Mouse (Mus musculus): ENCODE results near the gene Ankrd11.

Gene Ankrd11

GRCm38 (mm10) chr8:122883671-122884070 lies 158.4 kb downstream of the Ankrd11 start:
- no peak for DNase-seq

DNA sequence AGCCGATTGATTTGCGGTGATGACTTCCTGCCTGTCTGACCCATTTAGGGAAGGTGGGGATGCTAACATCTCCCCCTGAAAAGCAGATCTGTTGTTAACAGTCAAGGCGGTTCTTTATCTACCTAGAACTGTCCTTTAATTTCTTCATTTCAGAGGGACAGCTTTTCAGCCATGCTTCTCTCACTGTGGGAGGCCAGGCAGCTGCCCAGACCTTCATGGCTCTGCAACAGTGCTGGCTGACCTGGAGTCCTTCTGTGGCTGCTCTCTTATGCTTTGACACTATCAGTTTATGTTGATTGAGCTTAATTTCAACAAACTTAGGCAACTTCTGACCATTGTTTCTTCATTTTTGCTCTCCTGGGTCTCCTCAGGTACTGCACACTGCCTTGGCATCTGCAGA lies 161.8 kb downstream of the Ankrd11 start:
- DNase-seq, result no peak

- no peak for DNase-seq
These were observed 163.8 kb downstream of the Ankrd11 start for GRCm38 (mm10) chr8:122878231-122878630.

DNA sequence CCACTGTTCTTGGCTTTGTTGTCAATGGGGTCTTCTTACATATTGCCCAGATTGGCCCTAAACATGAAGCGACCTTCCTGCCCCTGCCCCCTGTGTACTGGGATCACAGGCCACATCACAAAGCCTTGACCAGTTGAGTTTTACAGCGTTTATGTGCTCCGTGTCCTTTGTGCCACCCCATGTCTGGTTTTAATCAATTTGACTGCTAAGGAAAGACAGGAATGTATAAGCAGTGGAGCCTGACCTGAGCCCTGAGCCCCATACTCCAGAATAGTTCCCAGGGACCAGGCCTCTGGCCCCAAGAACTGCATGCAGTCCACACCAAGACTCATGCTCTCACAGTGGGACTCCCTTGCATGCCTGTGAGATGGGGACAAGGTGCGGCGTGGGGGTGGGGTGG lies 166.9 kb downstream of the Ankrd11 start:
- DNase-seq, result no peak

DNA sequence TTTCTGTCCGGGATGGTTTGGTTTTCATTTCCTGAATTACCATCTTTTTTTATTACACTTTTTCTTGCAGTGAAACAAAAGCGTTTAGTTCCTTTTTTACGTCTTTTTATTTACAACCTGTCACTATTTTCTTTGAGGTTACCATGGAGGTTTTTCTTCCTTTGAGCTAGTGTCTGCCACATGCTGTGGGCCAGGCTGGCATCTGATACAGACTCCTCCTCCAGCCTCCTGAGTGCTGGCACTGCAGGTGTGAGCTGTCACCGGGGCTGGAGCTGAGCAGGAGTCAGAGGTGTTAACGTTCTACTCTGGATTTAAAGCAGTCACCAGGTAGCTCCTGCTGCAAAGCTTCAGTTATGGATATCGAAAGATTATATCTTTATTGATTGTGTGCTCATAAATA lies 168.9 kb downstream of the Ankrd11 start:
- peak; percentile 35 for DNase-seq

- DNase-seq, result no peak
These were observed 170.4 kb downstream of the Ankrd11 start for GRCm38 (mm10) chr8:122871663-122872062.

GRCm38 (mm10) chr8:122870377-122870863 lies 171.7 kb downstream of the Ankrd11 start:
- peak; percentile 85 for DNase-seq

GRCm38 (mm10) chr8:122867982-122868381 lies 174.1 kb downstream of the Ankrd11 start:
- no peak for DNase-seq

DNA sequence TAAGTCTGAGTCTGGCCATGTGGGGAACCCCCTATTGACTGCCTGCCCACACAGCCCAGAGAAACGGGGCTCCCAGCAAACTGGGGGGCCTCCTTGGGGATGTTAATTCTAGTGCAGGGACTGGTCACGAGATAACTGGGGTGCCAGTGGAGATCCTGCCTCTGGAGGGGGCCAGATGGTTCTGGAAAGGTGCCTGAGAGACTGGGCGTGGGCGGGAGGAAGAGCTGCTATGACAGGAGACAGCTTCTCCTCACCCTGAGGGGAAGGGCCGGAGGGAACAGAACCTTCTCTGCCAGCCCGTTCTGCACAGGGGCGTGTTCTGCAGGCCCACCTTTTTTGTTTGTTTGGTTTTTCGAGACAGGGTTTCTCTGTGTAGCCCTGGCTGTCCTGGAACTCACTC lies 175.8 kb downstream of the Ankrd11 start:
- no peak for DNase-seq

DNA sequence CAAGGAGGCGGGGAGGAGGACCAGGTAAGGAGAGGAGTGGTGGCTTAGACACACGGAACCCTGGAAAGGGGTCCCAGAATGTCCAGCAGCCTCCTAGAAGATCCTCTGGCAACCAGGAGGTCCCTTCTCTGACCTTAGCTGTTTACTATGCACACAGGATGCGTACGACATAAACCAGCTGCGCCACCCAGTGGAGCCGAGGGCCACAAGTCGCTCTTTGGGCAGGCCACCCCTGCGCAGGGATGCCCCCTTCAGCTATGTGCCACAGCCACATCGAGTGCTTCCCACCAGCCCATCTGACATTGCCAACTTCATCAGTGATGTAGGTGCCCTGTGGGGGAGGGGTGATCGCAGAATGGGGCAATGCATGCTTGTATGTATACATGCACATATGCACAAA lies 176.6 kb downstream of the Ankrd11 start:
- DNase-seq, result peak; percentile 52

- no peak for DNase-seq
These were observed 177.4 kb downstream of the Ankrd11 start for GRCm38 (mm10) chr8:122864719-122865129.

GRCm38 (mm10) chr8:122859843-122860242 lies 182.2 kb downstream of the Ankrd11 start:
- no peak for DNase-seq

- no peak for DNase-seq
These were observed 185.8 kb downstream of the Ankrd11 start for GRCm38 (mm10) chr8:122856288-122856687.

DNA sequence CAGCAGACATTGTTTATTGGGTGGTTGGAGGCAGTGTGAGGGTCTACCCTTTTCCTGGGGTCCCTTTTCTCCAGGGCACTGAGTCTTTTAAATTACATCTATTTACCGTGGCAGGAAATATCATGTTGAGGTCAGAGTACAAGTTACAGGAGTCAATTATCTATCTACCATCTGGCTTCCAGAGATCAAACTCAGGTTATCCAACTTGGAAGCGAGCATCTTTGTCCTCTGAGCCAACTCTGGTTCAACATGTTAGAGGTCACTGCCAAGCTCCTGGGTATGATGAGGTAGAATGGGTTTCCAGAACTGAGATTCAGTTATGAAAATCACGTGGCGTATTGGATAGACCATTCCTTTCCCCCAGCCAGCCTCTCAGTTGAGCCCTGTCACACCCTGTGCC lies 187.0 kb downstream of the Ankrd11 start:
- DNase-seq, result no peak

DNA sequence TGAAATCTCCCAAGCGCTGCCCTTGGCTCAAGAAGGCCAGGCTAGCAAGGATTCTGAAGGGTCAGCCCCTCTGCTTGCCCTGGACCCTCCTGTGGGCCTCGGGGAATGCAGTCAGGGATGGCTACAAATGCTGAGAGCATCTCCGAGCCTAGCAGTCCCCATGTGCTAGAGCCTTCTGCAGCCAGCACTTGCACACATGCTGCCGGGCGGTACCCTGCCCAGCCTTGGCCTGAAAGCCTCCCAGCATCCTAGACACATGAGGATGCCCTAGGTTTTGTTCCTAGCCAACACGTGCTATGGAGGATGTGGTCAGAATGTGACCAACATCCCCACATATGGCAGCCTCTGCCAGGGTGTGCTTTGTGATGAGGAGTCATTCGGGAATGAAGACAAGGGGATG lies 187.7 kb downstream of the Ankrd11 start:
- no peak for DNase-seq

GRCm38 (mm10) chr8:122853340-122853771 lies 188.7 kb downstream of the Ankrd11 start:
- no peak for DNase-seq

DNA sequence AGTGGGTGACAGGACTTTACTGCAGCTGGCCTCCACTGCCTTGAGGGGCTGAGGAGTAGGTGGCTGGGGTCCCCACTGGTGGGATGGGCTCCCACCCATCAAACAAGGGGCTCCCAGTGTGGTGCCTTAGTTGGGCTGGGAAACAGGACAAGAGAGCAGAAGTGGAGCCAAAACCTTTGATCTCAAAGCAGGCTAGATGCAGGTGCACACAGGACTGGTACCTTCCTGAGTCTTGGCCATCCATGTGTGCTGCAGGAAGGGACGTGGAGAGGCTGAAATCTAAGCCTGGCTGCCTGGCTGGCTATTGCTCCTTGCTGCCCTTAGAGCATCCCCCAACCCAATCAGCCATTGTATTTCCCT lies 189.6 kb downstream of the Ankrd11 start:
- no peak for DNase-seq

DNA sequence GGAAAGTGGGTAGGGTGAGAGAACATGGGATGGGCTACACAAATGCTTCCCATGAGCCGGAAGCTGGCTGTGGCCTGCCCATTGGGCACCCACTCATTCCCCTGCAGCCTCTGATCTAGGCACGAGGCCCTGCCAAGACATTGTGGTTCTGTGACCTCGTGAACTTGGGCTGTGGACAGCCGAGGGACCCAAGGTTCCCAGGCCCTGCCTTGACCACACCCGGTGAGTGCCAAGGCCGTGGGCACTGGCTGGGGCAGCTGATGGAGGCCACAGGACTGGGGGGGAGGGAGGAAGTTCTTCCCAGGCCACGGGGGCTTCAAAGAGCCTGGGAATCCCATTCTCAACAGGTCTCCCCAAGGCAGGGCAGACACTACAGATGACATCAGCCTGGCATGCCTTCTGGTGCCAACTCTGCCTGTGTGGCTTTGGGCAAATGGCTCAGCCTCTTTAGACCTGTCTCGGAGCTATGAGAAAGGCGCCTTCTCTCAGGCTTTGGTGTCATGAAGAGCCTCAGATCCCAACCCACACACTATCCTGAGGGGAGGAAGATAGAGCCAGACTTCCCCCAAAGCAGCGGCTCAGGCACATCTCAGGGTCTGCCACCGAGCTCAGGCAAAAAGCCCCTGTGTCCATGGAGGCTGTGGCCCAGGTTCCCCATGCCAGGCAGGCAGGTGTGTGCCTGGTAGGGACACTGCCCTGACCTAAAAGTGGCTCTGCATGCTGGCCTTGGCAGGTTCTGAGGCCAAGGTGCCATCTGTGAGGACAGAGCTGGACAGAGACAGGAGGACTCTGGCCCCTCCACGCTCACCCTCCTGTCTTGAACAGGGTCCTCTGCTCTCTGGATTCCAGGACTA lies 190.2 kb downstream of the Ankrd11 start:
- DNase-seq, result no peak

DNA sequence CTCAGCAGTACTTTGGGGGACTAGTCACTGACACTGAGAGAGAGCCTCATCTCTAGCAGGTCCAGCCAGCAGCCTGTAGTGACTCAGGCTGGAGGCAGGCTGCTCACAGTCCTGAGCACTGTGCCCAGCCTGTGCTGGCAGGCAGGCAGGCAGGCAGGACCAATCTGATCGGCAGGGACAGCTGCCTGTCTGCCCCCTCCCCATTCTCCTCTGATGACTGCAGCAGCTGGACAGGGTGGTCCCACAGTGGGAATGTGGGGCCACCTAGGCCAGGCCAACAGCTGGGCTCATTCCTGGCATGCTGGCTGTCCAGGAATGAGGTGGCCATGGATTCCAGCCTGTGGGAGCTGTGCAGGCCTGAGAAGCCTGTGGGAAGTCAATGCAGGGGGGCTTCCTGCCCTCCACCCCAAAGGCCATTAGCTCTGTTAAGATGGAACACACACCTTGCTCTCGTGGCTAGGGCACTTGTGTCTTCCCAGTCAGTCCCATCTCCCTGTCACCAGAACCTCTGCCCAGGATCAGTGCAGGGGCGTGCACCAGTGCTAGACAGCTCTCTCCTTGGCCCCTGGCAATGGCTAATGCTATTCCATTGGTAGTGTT lies 191.3 kb downstream of the Ankrd11 start:
- no peak for DNase-seq

DNA sequence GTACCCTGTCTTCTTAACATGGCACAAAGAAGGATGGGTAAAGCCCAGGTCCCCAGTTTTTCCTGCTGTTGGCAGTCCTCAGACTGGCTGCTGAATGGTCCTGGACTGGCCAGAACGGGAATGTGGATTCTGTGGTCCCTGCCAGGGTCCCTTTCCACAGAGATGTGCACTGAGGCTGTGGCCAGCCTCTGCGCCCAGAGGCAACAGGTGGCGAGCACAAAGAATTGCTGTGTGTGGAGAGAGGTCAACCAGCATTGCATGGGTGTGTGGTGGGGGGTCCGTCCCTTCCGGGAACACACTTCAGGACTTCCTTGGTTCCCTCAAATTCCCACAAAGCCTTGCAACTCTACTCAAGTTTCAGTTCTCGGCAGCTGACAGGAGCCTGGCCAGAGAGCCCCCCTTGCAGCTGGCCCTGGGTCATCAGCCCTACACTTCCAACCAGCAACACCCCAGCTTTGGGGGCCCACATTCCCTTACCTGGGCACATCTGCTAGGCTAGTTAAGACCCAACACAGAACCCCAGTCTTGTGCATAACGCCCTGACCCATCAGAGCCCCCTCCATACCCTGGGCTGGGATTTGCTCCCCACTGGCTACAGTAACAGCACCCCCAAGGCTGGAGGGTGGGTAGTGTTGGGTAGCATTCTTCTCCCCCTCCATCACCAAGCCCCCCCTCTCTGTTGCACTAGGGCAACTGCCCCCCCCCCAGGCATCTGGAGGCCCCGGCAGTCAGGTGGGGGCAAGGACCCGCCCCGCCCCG lies 192.7 kb downstream of the Ankrd11 start:
- no peak for DNase-seq

GRCm38 (mm10) chr8:122847829-122848561 lies 194.1 kb downstream of the Ankrd11 start, which contains the start of gene Cdh15:
Cdh15 (plus strand) TSS chr8:122847966.
- DNase-seq, result peak; percentile 40

- no peak for DNase-seq
These were observed 196.4 kb downstream of the Ankrd11 start for GRCm38 (mm10) chr8:122845662-122846061.

DNA sequence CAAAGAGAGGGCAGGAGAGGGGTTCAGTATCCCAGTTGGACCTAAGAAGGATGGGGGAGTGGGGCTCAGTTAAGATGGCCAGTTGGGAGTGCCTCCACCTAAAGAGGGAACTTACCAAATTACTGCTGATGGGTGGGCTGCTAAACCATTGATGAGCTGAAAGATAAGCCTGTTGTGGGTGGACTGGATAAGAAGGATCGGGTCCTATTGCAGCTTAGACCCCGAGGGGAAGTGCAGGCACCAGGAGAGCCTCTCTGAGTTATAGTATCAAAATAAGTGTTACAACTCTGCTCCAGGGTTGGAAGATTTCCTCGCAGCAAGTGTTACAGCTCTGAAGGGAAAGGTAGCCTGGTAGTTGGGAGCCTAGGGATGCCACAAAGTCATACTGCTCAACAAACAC lies 197.9 kb downstream of the Ankrd11 start:
- DNase-seq, result no peak
